Mouse (Mus musculus): ENCODE data around the gene 9530053A07Rik. TPM values are rescaled to one million over a fixed set of nuclear protein-coding genes. Genes with fewer than 3 reads are reported as not detected.

Gene 9530053A07Rik
- polyA plus RNA-seq, 1 experiment from 2014 or later, result 0.05 TPM

- Histone ChIP-seq H3K36me3 (replicated peaks) (peaks cover 82% of the 10 kb centered on the region), H3K27me3 (ENCODE audit: poor library complexity, severe bottlenecking) (no peaks in the 10 kb centered on the region), H3K9me3 (no peaks in the 10 kb centered on the region), H3K4me1 (peaks cover 20% of the 10 kb centered on the region), H3K4me3 (peak overlapping the region; percentile 91), H3K27ac (peak overlapping the region; percentile 98)
- WGBS, result 82% methylated on average over 5 of the region's 5 CpGs
- no peak for DNase-seq (ENCODE audit: extremely low spot score, low spot score)
Measured at GRCm38 (mm10) chr7:28180890-28181289, 51.6 kb downstream of the 9530053A07Rik start.

- H3K4me1 ChIP-seq, result peaks cover 20% of the 10 kb centered on the region
- no peaks in the 10 kb centered on the region for H3K9me3 ChIP-seq
- H3K27me3 ChIP-seq (ENCODE audit: poor library complexity, severe bottlenecking), result no peaks in the 10 kb centered on the region
- peak overlapping the region; percentile 91 for H3K4me3 ChIP-seq
- peaks cover 82% of the 10 kb centered on the region for H3K36me3 ChIP-seq (replicated peaks)
- H3K27ac ChIP-seq, result peak overlapping the region; percentile 98
- 93% methylated on average over 12 of the region's 12 CpGs for WGBS
- DNase-seq (ENCODE audit: extremely low spot score, low spot score), result no peak
Measured at GRCm38 (mm10) chr7:28181376-28181775, 52.1 kb downstream of the 9530053A07Rik start.

- Histone ChIP-seq H3K36me3 (replicated peaks) (peaks cover 82% of the 10 kb centered on the region), H3K4me1 (peaks cover 20% of the 10 kb centered on the region)
- WGBS, result 97% methylated on average over 22 of the region's 22 CpGs
Measured at GRCm38 (mm10) chr7:28182320-28182719, 53.1 kb downstream of the 9530053A07Rik start.

GRCm38 (mm10) chr7:28185884-28186283 is 56.6 kb downstream of the 9530053A07Rik start:
- no peak for DNase-seq (ENCODE audit: extremely low spot score, low spot score)
- Histone ChIP-seq H3K4me1 (peaks cover 8% of the 10 kb centered on the region), H3K27ac (no peak overlapping the region), H3K4me3 (no peak overlapping the region), H3K9me3 (no peaks in the 10 kb centered on the region), H3K36me3 (replicated peaks) (peaks cover 100% of the 10 kb centered on the region), H3K27me3 (ENCODE audit: poor library complexity, severe bottlenecking) (no peaks in the 10 kb centered on the region)
- WGBS, result 96% methylated on average over 14 of the region's 14 CpGs

More at GRCm38 (mm10) chr7:28182320-28182719, 53.1 kb downstream of the 9530053A07Rik start:
- Histone ChIP-seq H3K27me3 (ENCODE audit: poor library complexity, severe bottlenecking) (no peaks in the 10 kb centered on the region), H3K4me3 (no peak overlapping the region), H3K9me3 (no peaks in the 10 kb centered on the region), H3K27ac (no peak overlapping the region)
- no peak for DNase-seq (ENCODE audit: extremely low spot score, low spot score)

GRCm38 (mm10) chr7:28186631-28187030 is 57.4 kb downstream of the 9530053A07Rik start:
- H3K9me3 ChIP-seq, result no peaks in the 10 kb centered on the region
- no peak overlapping the region for H3K27ac ChIP-seq
- peaks cover under 1% of the 10 kb centered on the region; the same call in 1 of the 2 replicates for H3K4me1 ChIP-seq
- no peaks in the 10 kb centered on the region for H3K27me3 ChIP-seq (ENCODE audit: poor library complexity, severe bottlenecking)
- H3K36me3 ChIP-seq (replicated peaks), result peaks cover 100% of the 10 kb centered on the region
- WGBS, result 89% methylated on average over 8 of the region's 8 CpGs
- no peak for DNase-seq (ENCODE audit: extremely low spot score, low spot score)
- no peak overlapping the region for H3K4me3 ChIP-seq

- H3K4me3 ChIP-seq, result no peak overlapping the region
- no peaks in the 10 kb centered on the region for H3K27me3 ChIP-seq (ENCODE audit: poor library complexity, severe bottlenecking)
- no peak overlapping the region for H3K27ac ChIP-seq
- peaks cover 91% of the 10 kb centered on the region for H3K36me3 ChIP-seq (replicated peaks)
- WGBS, result 91% methylated on average over 3 of the region's 3 CpGs
- DNase-seq (ENCODE audit: extremely low spot score, low spot score), result no peak
- H3K4me1 ChIP-seq, result no peaks in the 10 kb centered on the region
- no peaks in the 10 kb centered on the region for H3K9me3 ChIP-seq
Measured at GRCm38 (mm10) chr7:28191489-28191888, 62.2 kb downstream of the 9530053A07Rik start.

- peaks cover 91% of the 10 kb centered on the region for H3K36me3 ChIP-seq (replicated peaks)
- H3K4me3 ChIP-seq, result no peak overlapping the region
- no peaks in the 10 kb centered on the region for H3K4me1 ChIP-seq
- H3K9me3 ChIP-seq, result no peaks in the 10 kb centered on the region
- DNase-seq (ENCODE audit: extremely low spot score, low spot score), result no peak
- H3K27me3 ChIP-seq (ENCODE audit: poor library complexity, severe bottlenecking), result no peaks in the 10 kb centered on the region
- no peak overlapping the region for H3K27ac ChIP-seq
- WGBS, result 100% methylated on average over 1 of the region's 1 CpGs
Measured at GRCm38 (mm10) chr7:28191903-28192302, 62.6 kb downstream of the 9530053A07Rik start.

- H3K36me3 ChIP-seq (replicated peaks), result peaks cover 72% of the 10 kb centered on the region
- no peaks in the 10 kb centered on the region for H3K9me3 ChIP-seq
- no peaks in the 10 kb centered on the region for H3K4me1 ChIP-seq
- H3K4me3 ChIP-seq, result no peak overlapping the region
- WGBS, result 91% methylated on average over 5 of the region's 5 CpGs
- H3K27ac ChIP-seq, result no peak overlapping the region
- no peaks in the 10 kb centered on the region for H3K27me3 ChIP-seq (ENCODE audit: poor library complexity, severe bottlenecking)
- no peak for DNase-seq (ENCODE audit: extremely low spot score, low spot score)
Measured at GRCm38 (mm10) chr7:28195414-28196098, 66.3 kb downstream of the 9530053A07Rik start.

GRCm38 (mm10) chr7:28196528-28196927 is 67.3 kb downstream of the 9530053A07Rik start:
- Histone ChIP-seq H3K4me3 (no peak overlapping the region), H3K27me3 (ENCODE audit: poor library complexity, severe bottlenecking) (no peaks in the 10 kb centered on the region), H3K36me3 (replicated peaks) (peaks cover 62% of the 10 kb centered on the region), H3K4me1 (no peaks in the 10 kb centered on the region), H3K27ac (no peak overlapping the region), H3K9me3 (no peaks in the 10 kb centered on the region)
- 87% methylated on average over 14 of the region's 14 CpGs for WGBS
- DNase-seq (ENCODE audit: extremely low spot score, low spot score), result no peak

GRCm38 (mm10) chr7:28199054-28199453 is 69.8 kb downstream of the 9530053A07Rik start:
- peaks cover 6% of the 10 kb centered on the region; the same call in 1 of the 2 replicates for H3K9me3 ChIP-seq
- no peaks in the 10 kb centered on the region for H3K4me1 ChIP-seq
- H3K27me3 ChIP-seq (ENCODE audit: poor library complexity, severe bottlenecking), result no peaks in the 10 kb centered on the region
- no peak overlapping the region for H3K27ac ChIP-seq
- no peak for DNase-seq (ENCODE audit: extremely low spot score, low spot score)
- no peak overlapping the region for H3K4me3 ChIP-seq
- 66% methylated on average over 4 of the region's 4 CpGs for WGBS
- H3K36me3 ChIP-seq (replicated peaks), result peaks cover 37% of the 10 kb centered on the region

- Histone ChIP-seq H3K9me3 (peaks cover 6% of the 10 kb centered on the region; the same call in 1 of the 2 replicates), H3K36me3 (replicated peaks) (peaks cover 5% of the 10 kb centered on the region; the same call in 1 of the 2 replicates), H3K27ac (no peak overlapping the region), H3K27me3 (ENCODE audit: poor library complexity, severe bottlenecking) (no peaks in the 10 kb centered on the region), H3K4me1 (peaks cover 1% of the 10 kb centered on the region; the same call in 1 of the 2 replicates), H3K4me3 (no peak overlapping the region)
- DNase-seq (ENCODE audit: extremely low spot score, low spot score), result no peak
- 66% methylated on average over 19 of the region's 19 CpGs for WGBS
Measured at GRCm38 (mm10) chr7:28203207-28204108, 74.2 kb downstream of the 9530053A07Rik start.

GRCm38 (mm10) chr7:28206044-28206600 is 76.9 kb downstream of the 9530053A07Rik start:
- WGBS, result 76% methylated on average over 4 of the region's 4 CpGs

More at GRCm38 (mm10) chr7:28206044-28206600, 76.9 kb downstream of the 9530053A07Rik start:
- H3K36me3 ChIP-seq (replicated peaks), result no peaks in the 10 kb centered on the region
- DNase-seq (ENCODE audit: extremely low spot score, low spot score), result no peak
- H3K4me3 ChIP-seq, result no peak overlapping the region
- no peak overlapping the region for H3K27ac ChIP-seq
- peaks cover 10% of the 10 kb centered on the region; the same call in 1 of the 2 replicates for H3K4me1 ChIP-seq
- no peaks in the 10 kb centered on the region for H3K27me3 ChIP-seq (ENCODE audit: poor library complexity, severe bottlenecking)
- peaks cover 6% of the 10 kb centered on the region; the same call in 1 of the 2 replicates for H3K9me3 ChIP-seq
